ENCODE assay signal across 9 mouse cellular contexts in the genomic region with DNA sequence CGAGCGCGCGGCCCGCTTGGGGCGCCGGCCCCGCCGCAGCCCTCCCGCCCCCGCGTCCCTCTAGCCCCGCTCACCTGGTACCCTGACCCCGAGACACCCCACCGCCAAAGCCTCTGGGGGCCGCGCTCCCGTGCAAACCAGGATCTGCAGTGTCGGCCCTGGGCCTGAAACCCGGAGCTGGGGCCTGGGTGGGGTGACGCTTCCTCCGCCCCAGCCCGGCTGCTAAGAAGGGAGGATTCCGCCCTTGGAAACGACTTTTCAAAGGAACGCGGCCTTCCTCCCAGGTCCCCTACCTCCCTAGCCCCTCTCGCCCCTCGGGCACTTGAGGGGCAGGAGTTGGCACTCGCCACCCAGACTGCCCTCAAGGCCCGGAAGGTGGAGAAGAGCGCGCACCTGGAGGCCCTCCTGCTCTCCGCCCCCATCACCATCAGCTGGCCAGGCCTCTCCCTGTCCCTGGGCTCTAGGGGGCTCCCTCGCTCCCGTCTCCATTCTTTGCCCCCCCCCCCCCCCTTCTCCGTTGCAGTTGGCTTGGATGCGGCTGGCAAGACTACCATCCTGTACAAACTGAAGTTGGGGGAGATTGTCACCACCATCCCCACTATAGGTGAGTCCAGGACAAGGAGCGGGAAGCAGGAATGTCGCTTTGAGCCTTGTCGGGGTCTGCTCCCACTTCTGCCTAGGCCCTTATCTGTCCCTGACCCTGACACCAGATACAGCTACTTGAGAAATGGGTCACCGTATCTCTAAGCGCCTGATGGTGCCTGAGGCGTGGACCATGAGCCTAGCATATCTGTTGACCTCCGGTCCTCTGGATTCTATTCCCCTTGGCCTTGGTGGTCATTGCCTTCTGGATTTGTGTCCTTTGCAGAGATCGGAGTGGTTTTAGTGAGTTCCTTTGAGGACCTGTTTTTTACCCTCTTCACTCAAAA. TPM values are rescaled to one million over a fixed set of nuclear protein-coding genes. Genes with fewer than 3 reads are reported as not detected.
A peak's percentile ranks its signal among the peaks of the same experiment; 100 is the strongest.
DNase-seq lines count a peak whose midpoint lies in the region; ATAC-seq and TF ChIP-seq lines count a peak whose summit lies in the region.
"Had no signal": no experiment of that assay in that cellular context is flagged by ENCODE, and none has a peak within 500 bp of the region (broad histone marks: within the 10 kb centered on the region; RNA-seq: fewer than 3 reads in every experiment).

No protein-coding gene starts in this region.

- H3K9me3 ChIP-seq in MEL (replicated peaks; ENCODE audit: insufficient read depth, low read length) = no peaks in the 10 kb centered on the region
- H3K9me3 ChIP-seq in forebrain, embryonic 15.5 days = no peaks in the 10 kb centered on the region
- H3K9me3 ChIP-seq in hindbrain, embryonic 11.5 days (ENCODE audit: control insufficient read depth, low read length) = no peaks in the 10 kb centered on the region

- TF ChIP-seq EP300 in MEL (IDR thresholded peaks at IDR 0.05; ENCODE audit: low read depth in 1 of 2, low read length in 2 of 2) = peak; percentile 26 to 44; a peak in 2 of 4 replicates

- peak in 2 of 3 experiments; percentile 41 to 58; a peak in 4 of 6 replicates for TF ChIP-seq CTCF in MEL (IDR thresholded peaks at IDR 0.05 in 2 of 3, conservative IDR thresholded peaks at IDR 0.05 in 1 of 3; ENCODE audit: control insufficient read depth in 1 of 3, insufficient read depth in 1 of 3, low read depth in 2 of 3, low read length in 3 of 3, poor library complexity in 1 of 3, severe bottlenecking in 1 of 3)

- DNase-seq in MEL (ENCODE audit: low read depth, low spot score) = peak; percentile 66
- peak; percentile 68 for DNase-seq in cerebellum, adult 11 months
- peak; percentile 66 for DNase-seq in hindbrain, embryonic 11.5 days (ENCODE audit: low spot score)
- DNase-seq in left cerebral cortex, adult 18-20 months (ENCODE audit: low spot score in 2 of 2) = peak; percentile 47 to 53
- DNase-seq in lung, postnatal 4 days = peak; percentile 64 to 75
- peak; percentile 53 to 59 for DNase-seq in right cerebral cortex, adult 2 months (ENCODE audit: low spot score in 2 of 2)
- peak; percentile 44 for DNase-seq in urinary bladder, postnatal 25 days (ENCODE audit: low spot score)

- H3K4me2 ChIP-seq in forebrain, embryonic 15.5 days (replicated peaks) = peak overlapping the region; percentile 61
- peak overlapping the region; percentile 51 for H3K4me2 ChIP-seq in hindbrain, embryonic 11.5 days (replicated peaks; ENCODE audit: low read depth, low read length)

- no peak overlapping the region; the same call in 1 of the 2 replicates for H3K27ac ChIP-seq in MEL (ENCODE audit: control insufficient read depth, low read depth, low read length)
- peak overlapping the region; percentile 84 for H3K27ac ChIP-seq in forebrain, embryonic 15.5 days (replicated peaks)
- H3K27ac ChIP-seq in hindbrain, embryonic 11.5 days (ENCODE audit: low read depth, low read length) = peak overlapping the region; percentile 79

- peaks cover 0 to 17% of the 10 kb centered on the region in 2 experiments; a peak in 2 of 4 replicates for H3K36me3 ChIP-seq in MEL (ENCODE audit: control insufficient read depth in 1 of 2, insufficient read depth in 2 of 2, low read length in 2 of 2)
- H3K36me3 ChIP-seq in forebrain, embryonic 15.5 days = peaks cover 16% of the 10 kb centered on the region
- no peaks in the 10 kb centered on the region for H3K36me3 ChIP-seq in hindbrain, embryonic 11.5 days (ENCODE audit: control insufficient read depth, insufficient read depth, low read length)

- TF ChIP-seq POLR2A in MEL (IDR thresholded peaks at IDR 0.05; ENCODE audit: control insufficient read depth in 1 of 2, insufficient read depth in 1 of 2, low read depth in 1 of 2, low read length in 2 of 2, poor library complexity in 1 of 2) = peak in 1 of 2 experiments; percentile 41; a peak in 1 of 4 replicates

- WGBS in forebrain, embryonic 15.5 days = 11% methylated on average over 44 of the region's 46 CpGs
- WGBS in hindbrain, embryonic 11.5 days = 12% methylated on average over 34 of the region's 46 CpGs

- H3K27me3 ChIP-seq in MEL (ENCODE audit: control insufficient read depth in 1 of 2, insufficient read depth in 2 of 2, low read length in 2 of 2) = no peaks in the 10 kb centered on the region
- H3K27me3 ChIP-seq in forebrain, embryonic 15.5 days = no peaks in the 10 kb centered on the region
- H3K27me3 ChIP-seq in hindbrain, embryonic 11.5 days (ENCODE audit: control insufficient read depth, insufficient read depth, low read length) = no peaks in the 10 kb centered on the region

- H3K4me1 ChIP-seq in MEL (ENCODE audit: control insufficient read depth in 1 of 2, insufficient read depth in 2 of 2, low read length in 2 of 2) = peaks cover 2 to 32% of the 10 kb centered on the region in 2 experiments
- H3K4me1 ChIP-seq in forebrain, embryonic 15.5 days = peaks cover 39% of the 10 kb centered on the region
- peaks cover 5% of the 10 kb centered on the region; the same call in 1 of the 2 replicates for H3K4me1 ChIP-seq in hindbrain, embryonic 11.5 days (replicated peaks; ENCODE audit: control insufficient read depth, insufficient read depth, low read length)

- H3K79me2 ChIP-seq in MEL (ENCODE audit: control insufficient read depth, insufficient read depth, low read length, poor library complexity) = peaks cover 13% of the 10 kb centered on the region

- TF ChIP-seq RAD21 in MEL (IDR thresholded peaks at IDR 0.05; ENCODE audit: low read depth, low read length) = no peak

- H3K4me3 ChIP-seq in MEL (ENCODE audit: control insufficient read depth in 1 of 2, insufficient read depth in 1 of 2, low read depth in 2 of 2, low read length in 2 of 2) = peak overlapping the region; percentile 90 to 98
- peak overlapping the region; percentile 99 for H3K4me3 ChIP-seq in forebrain, embryonic 15.5 days
- peak overlapping the region; percentile 89 for H3K4me3 ChIP-seq in hindbrain, embryonic 11.5 days (ENCODE audit: low read depth, low read length)

- H3K9ac ChIP-seq in MEL (ENCODE audit: control insufficient read depth, low read depth, low read length, poor library complexity, severe bottlenecking) = peak overlapping the region; percentile 94
- peak overlapping the region; percentile 94 for H3K9ac ChIP-seq in forebrain, embryonic 15.5 days (replicated peaks)
- peak overlapping the region; percentile 97 for H3K9ac ChIP-seq in hindbrain, embryonic 11.5 days (ENCODE audit: low read depth, low read length)

- ATAC-seq in forebrain, embryonic 15.5 days (replicated peaks) = peak; percentile 42
- peak; percentile 67 for ATAC-seq in hindbrain, embryonic 11.5 days (ENCODE audit: low FRiP score)

TF ChIP-seq in MEL, 35 proteins besides CTCF, POLR2A, EP300 and RAD21 (continues in another document):
- TF ChIP-seq MAZ (IDR thresholded peaks at IDR 0.05; ENCODE audit: low read depth, low read length) = peak; percentile 40; the same call in 1 of the 2 replicates
- no peak for TF ChIP-seq USF2 (IDR thresholded peaks at IDR 0.05; ENCODE audit: borderline replicate concordance in 1 of 2, insufficient read depth in 1 of 2, low read depth in 1 of 2, low read length in 2 of 2)
- TF ChIP-seq TAL1 (IDR thresholded peaks at IDR 0.05; ENCODE audit: low read length) = peak; percentile 71
- no peak for TF ChIP-seq E2F4 (IDR thresholded peaks at IDR 0.05; ENCODE audit: borderline replicate concordance, low read depth, low read length)
- peak; percentile 68 for TF ChIP-seq GATA1 (IDR thresholded peaks at IDR 0.05; ENCODE audit: low read depth, low read length)
- peak; percentile 13; the same call in 1 of the 2 replicates for TF ChIP-seq SMC3 (IDR thresholded peaks at IDR 0.05; ENCODE audit: low read depth, low read length)
- no peak for TF ChIP-seq JUND (IDR thresholded peaks at IDR 0.05; ENCODE audit: low read depth, low read length)
- TF ChIP-seq ETS1 (IDR thresholded peaks at IDR 0.05; ENCODE audit: low read depth, low read length) = no peak
- TF ChIP-seq KAT2A (conservative IDR thresholded peaks at IDR 0.05; ENCODE audit: low read depth, low read length) = no peak; the same call in 1 of the 2 replicates
- TF ChIP-seq POLR2AphosphoS5 (IDR thresholded peaks at IDR 0.05; ENCODE audit: borderline replicate concordance, low read depth, low read length) = no peak

RNA-seq across cellular contexts. Expression of a gene that starts 0.7 kb away (rescaled TPM):
- 89.4 and 92.8 TPM in 2 replicates for total RNA-seq in MEL (2012; rRNA removed)
- 100 to 1,000 TPM in 1 of 2 experiments, not detected in 1; 292 TPM for polyA plus RNA-seq in MEL (2012; ENCODE audit: insufficient read depth in 1 of 2, insufficient read length in 2 of 2, low read depth in 1 of 2, low replicate concordance in 2 of 2, missing spikeins in 1 of 2)
- polyA plus RNA-seq in forebrain, embryonic 15.5 days (2015; fragmentation: Nextera tagmentation; extraction: Ambion mirVana) = 414 and 439 TPM in 2 replicates
- polyA plus RNA-seq in hindbrain, embryonic 11.5 days (2014; fragmentation: Nextera tagmentation; extraction: Ambion mirVana) = 271 and 322 TPM in 2 replicates
- total RNA-seq in left cerebral cortex, adult 18-20 months (2021) = 100 to 1,000 TPM; 252 TPM

RNA-seq across cellular contexts. Expression of a gene that starts 3.6 kb away (rescaled TPM):
- not detected in 2 replicates for total RNA-seq in MEL (2012; rRNA removed)
- polyA plus RNA-seq in MEL (2012; ENCODE audit: insufficient read depth in 1 of 2, insufficient read length in 2 of 2, low read depth in 1 of 2, low replicate concordance in 2 of 2, missing spikeins in 1 of 2) = not detected
- not detected in 2 replicates for polyA plus RNA-seq in forebrain, embryonic 15.5 days (2015; fragmentation: Nextera tagmentation; extraction: Ambion mirVana)
- polyA plus RNA-seq in hindbrain, embryonic 11.5 days (2014; fragmentation: Nextera tagmentation; extraction: Ambion mirVana) = not detected in 2 replicates
- total RNA-seq in left cerebral cortex, adult 18-20 months (2021) = not detected
- total RNA-seq: layer of hippocampus, postnatal 14 days had no signal

RNA-seq across cellular contexts. Expression of a gene that starts 4.2 kb away (rescaled TPM):
- total RNA-seq in MEL (2012; rRNA removed) = 6.7 and 9.2 TPM in 2 replicates
- polyA plus RNA-seq in MEL (2012; ENCODE audit: insufficient read depth in 1 of 2, insufficient read length in 2 of 2, low read depth in 1 of 2, low replicate concordance in 2 of 2, missing spikeins in 1 of 2) = 1 to 10 TPM in 1 of 2 experiments, not detected in 1; 9.0 TPM
- polyA plus RNA-seq in forebrain, embryonic 15.5 days (2015; fragmentation: Nextera tagmentation; extraction: Ambion mirVana) = 14.6 and 15.9 TPM in 2 replicates
- 6.3 and 7.0 TPM in 2 replicates for polyA plus RNA-seq in hindbrain, embryonic 11.5 days (2014; fragmentation: Nextera tagmentation; extraction: Ambion mirVana)
- total RNA-seq in left cerebral cortex, adult 18-20 months (2021) = 10 to 100 TPM; 20.2 to 20.7 TPM

RNA-seq across cellular contexts. Expression of a gene that starts 25.1 kb away (rescaled TPM):
- total RNA-seq in MEL (2012; rRNA removed) = not detected in 2 replicates
- polyA plus RNA-seq in MEL (2012; ENCODE audit: insufficient read depth in 1 of 2, insufficient read length in 2 of 2, low read depth in 1 of 2, low replicate concordance in 2 of 2, missing spikeins in 1 of 2) = not detected
- polyA plus RNA-seq in forebrain, embryonic 15.5 days (2015; fragmentation: Nextera tagmentation; extraction: Ambion mirVana) = 0.19 and 0.24 TPM in 2 replicates
- not detected in 2 replicates for polyA plus RNA-seq in hindbrain, embryonic 11.5 days (2014; fragmentation: Nextera tagmentation; extraction: Ambion mirVana)
- not detected for total RNA-seq in left cerebral cortex, adult 18-20 months (2021)
- total RNA-seq: layer of hippocampus, postnatal 14 days had no signal

RNA-seq across cellular contexts. Expression of a gene that starts 26.2 kb away (rescaled TPM):
- 36.3 and 43.2 TPM in 2 replicates for total RNA-seq in MEL (2012; rRNA removed)
- polyA plus RNA-seq in MEL (2012; ENCODE audit: insufficient read depth in 1 of 2, insufficient read length in 2 of 2, low read depth in 1 of 2, low replicate concordance in 2 of 2, missing spikeins in 1 of 2) = 10 to 100 TPM; 41.6 to 71.9 TPM
- 20.8 and 23.1 TPM in 2 replicates for polyA plus RNA-seq in forebrain, embryonic 15.5 days (2015; fragmentation: Nextera tagmentation; extraction: Ambion mirVana)
- polyA plus RNA-seq in hindbrain, embryonic 11.5 days (2014; fragmentation: Nextera tagmentation; extraction: Ambion mirVana) = 25.2 and 32.2 TPM in 2 replicates
- 10 to 100 TPM; 24.9 to 26.1 TPM for total RNA-seq in left cerebral cortex, adult 18-20 months (2021)
